Mouse (Mus musculus): ENCODE results near the gene Hilpda. TPM values are rescaled to one million over a fixed set of nuclear protein-coding genes. Genes with fewer than 3 reads are reported as not detected.

The Hilpda gene
- total and polyA plus RNA-seq, 3 experiments, result 16.3 to 36.0 (median 31.1) TPM

DNA sequence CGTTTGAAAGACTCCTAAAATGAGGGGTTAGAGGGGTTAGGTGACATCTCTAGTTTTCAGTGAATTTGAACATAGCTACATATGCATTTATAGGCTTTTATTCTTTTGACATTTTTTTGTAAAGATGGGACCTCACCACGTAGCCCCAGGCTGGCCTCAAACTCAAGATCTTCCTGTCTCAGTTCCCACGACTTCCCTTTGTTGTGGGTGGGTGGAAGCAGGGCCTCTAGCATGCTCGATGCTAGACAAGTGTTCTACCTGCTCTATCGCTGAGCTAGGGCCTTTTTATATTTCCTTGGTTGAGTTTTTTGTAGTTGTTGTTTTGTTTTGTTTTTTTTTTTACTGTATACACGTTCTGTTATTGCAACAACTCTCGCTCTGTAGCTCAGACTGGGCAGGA is 14.6 kb downstream of the Hilpda start:
- Histone ChIP-seq H3K27me3 (ENCODE audit: insufficient read depth, low read length) (peaks cover 18% of the 10 kb centered on the region), H3K4me1 (ENCODE audit: insufficient read depth, low read depth, low read length) (no peaks in the 10 kb centered on the region), H3K4me3 (ENCODE audit: low read depth, low read length) (no peak overlapping the region), H3K9me3 (replicated peaks) (no peaks in the 10 kb centered on the region), H3K36me3 (replicated peaks) (no peaks in the 10 kb centered on the region)
- DNase-seq (ENCODE audit: low spot score), result no peak
- ATAC-seq (ENCODE audit: extremely low read depth, insufficient number of reproducible peaks, low FRiP score, poor library complexity, severe bottlenecking), result no peak
- TF ChIP-seq TAL1 (conservative IDR thresholded peaks at IDR 0.05; ENCODE audit: low read depth, low read length) (no peak), GATA1 (IDR thresholded peaks at IDR 0.05; ENCODE audit: borderline replicate concordance, low read length) (no peak), POLR2AphosphoS5 (IDR thresholded peaks at IDR 0.05; ENCODE audit: insufficient replicate concordance, low read depth, low read length) (no peak), GATA2 (IDR thresholded peaks at IDR 0.05; ENCODE audit: borderline replicate concordance, low read depth, low read length) (no peak), CTCF (IDR thresholded peaks at IDR 0.05; ENCODE audit: low read depth, low read length) (no peak)

DNA sequence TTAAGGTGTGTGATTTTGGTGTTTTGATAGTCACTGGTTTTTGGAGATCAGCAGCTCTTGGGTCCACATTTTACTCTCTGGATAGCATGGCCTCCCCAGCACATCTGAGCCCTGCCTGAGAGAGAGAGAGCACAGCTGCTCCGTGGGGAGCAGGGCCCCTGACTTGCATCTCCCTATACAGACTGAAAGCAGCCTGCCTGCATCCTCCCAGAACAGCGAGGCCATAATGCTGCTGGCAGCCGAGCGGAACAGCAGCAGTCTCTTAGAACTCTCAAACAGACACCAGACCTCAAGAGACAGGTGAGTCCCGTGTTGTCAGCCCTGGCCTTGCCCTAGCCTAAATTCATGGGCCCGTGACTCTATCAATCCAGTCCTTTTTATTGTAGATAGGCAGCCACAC is 15.2 kb downstream of the Hilpda start:
- no peak for TF ChIP-seq CTCF (IDR thresholded peaks at IDR 0.05; ENCODE audit: low read depth, low read length)
- TF ChIP-seq GATA2 (IDR thresholded peaks at IDR 0.05; ENCODE audit: borderline replicate concordance, low read depth, low read length), result no peak
- TF ChIP-seq TAL1 (conservative IDR thresholded peaks at IDR 0.05; ENCODE audit: low read depth, low read length), result no peak
- no peak for TF ChIP-seq GATA1 (IDR thresholded peaks at IDR 0.05; ENCODE audit: borderline replicate concordance, low read length)
- no peak for TF ChIP-seq POLR2AphosphoS5 (IDR thresholded peaks at IDR 0.05; ENCODE audit: insufficient replicate concordance, low read depth, low read length)
- Histone ChIP-seq H3K4me1 (ENCODE audit: insufficient read depth, low read depth, low read length) (no peaks in the 10 kb centered on the region), H3K9me3 (replicated peaks) (no peaks in the 10 kb centered on the region), H3K36me3 (replicated peaks) (no peaks in the 10 kb centered on the region), H3K4me3 (ENCODE audit: low read depth, low read length) (no peak overlapping the region), H3K27me3 (ENCODE audit: insufficient read depth, low read length) (peaks cover 18% of the 10 kb centered on the region)
- DNase-seq (ENCODE audit: low spot score), result no peak
- ATAC-seq (ENCODE audit: extremely low read depth, insufficient number of reproducible peaks, low FRiP score, poor library complexity, severe bottlenecking), result no peak

DNA sequence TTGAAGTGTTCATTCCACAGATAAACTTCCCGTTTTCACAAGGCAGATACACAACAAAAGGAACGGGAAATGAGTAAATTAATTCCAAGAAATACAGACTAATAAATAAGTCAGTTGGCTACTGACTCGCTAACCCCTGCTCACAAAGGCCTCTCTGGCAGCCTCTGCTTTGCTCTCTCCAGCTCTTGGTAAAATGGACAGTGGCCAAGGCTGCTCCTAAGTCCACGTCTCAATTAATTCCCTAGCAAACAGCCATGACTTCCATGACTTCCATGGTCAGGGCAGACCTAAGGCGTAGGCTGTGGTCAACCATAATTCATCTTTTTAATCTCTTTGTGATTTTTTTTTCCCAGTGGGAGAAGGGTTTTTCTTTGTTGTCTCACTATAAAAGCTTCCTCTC is 15.7 kb downstream of the Hilpda start:
- DNase-seq (ENCODE audit: low spot score) (no peak), ATAC-seq (ENCODE audit: extremely low read depth, insufficient number of reproducible peaks, low FRiP score, poor library complexity, severe bottlenecking) (no peak)
- no peaks in the 10 kb centered on the region for H3K4me1 ChIP-seq (ENCODE audit: insufficient read depth, low read depth, low read length)
- TF ChIP-seq POLR2AphosphoS5 (IDR thresholded peaks at IDR 0.05; ENCODE audit: insufficient replicate concordance, low read depth, low read length) (no peak), GATA2 (IDR thresholded peaks at IDR 0.05; ENCODE audit: borderline replicate concordance, low read depth, low read length) (no peak), CTCF (IDR thresholded peaks at IDR 0.05; ENCODE audit: low read depth, low read length) (no peak), GATA1 (IDR thresholded peaks at IDR 0.05; ENCODE audit: borderline replicate concordance, low read length) (no peak), TAL1 (conservative IDR thresholded peaks at IDR 0.05; ENCODE audit: low read depth, low read length) (no peak)
- no peaks in the 10 kb centered on the region for H3K36me3 ChIP-seq (replicated peaks)
- H3K27me3 ChIP-seq (ENCODE audit: insufficient read depth, low read length), result peaks cover 14% of the 10 kb centered on the region
- H3K4me3 ChIP-seq (ENCODE audit: low read depth, low read length), result no peak overlapping the region
- H3K9me3 ChIP-seq (replicated peaks), result no peaks in the 10 kb centered on the region

GRCm38 (mm10) chr6:29288651-29289050 is 16.4 kb downstream of the Hilpda start:
- ATAC-seq (ENCODE audit: extremely low read depth, insufficient number of reproducible peaks, low FRiP score, poor library complexity, severe bottlenecking) (no peak), DNase-seq (ENCODE audit: low spot score) (no peak)
- H3K27me3 ChIP-seq (ENCODE audit: insufficient read depth, low read length), result peaks cover 10% of the 10 kb centered on the region
- no peaks in the 10 kb centered on the region for H3K4me1 ChIP-seq (ENCODE audit: insufficient read depth, low read depth, low read length)
- no peaks in the 10 kb centered on the region for H3K36me3 ChIP-seq (replicated peaks)
- H3K4me3 ChIP-seq (ENCODE audit: low read depth, low read length), result no peak overlapping the region
- H3K9me3 ChIP-seq (replicated peaks), result no peaks in the 10 kb centered on the region
- TF ChIP-seq GATA2 (IDR thresholded peaks at IDR 0.05; ENCODE audit: borderline replicate concordance, low read depth, low read length), result no peak
- no peak for TF ChIP-seq GATA1 (IDR thresholded peaks at IDR 0.05; ENCODE audit: borderline replicate concordance, low read length)
- no peak for TF ChIP-seq CTCF (IDR thresholded peaks at IDR 0.05; ENCODE audit: low read depth, low read length)
- TF ChIP-seq POLR2AphosphoS5 (IDR thresholded peaks at IDR 0.05; ENCODE audit: insufficient replicate concordance, low read depth, low read length), result no peak
- TF ChIP-seq TAL1 (conservative IDR thresholded peaks at IDR 0.05; ENCODE audit: low read depth, low read length), result no peak

- H3K4me1 ChIP-seq (ENCODE audit: insufficient read depth, low read depth, low read length), result no peaks in the 10 kb centered on the region
- no peak for TF ChIP-seq GATA1 (IDR thresholded peaks at IDR 0.05; ENCODE audit: borderline replicate concordance, low read length)
- no peak for TF ChIP-seq POLR2AphosphoS5 (IDR thresholded peaks at IDR 0.05; ENCODE audit: insufficient replicate concordance, low read depth, low read length)
- TF ChIP-seq TAL1 (conservative IDR thresholded peaks at IDR 0.05; ENCODE audit: low read depth, low read length), result no peak
- no peak for TF ChIP-seq CTCF (IDR thresholded peaks at IDR 0.05; ENCODE audit: low read depth, low read length)
- no peak for TF ChIP-seq GATA2 (IDR thresholded peaks at IDR 0.05; ENCODE audit: borderline replicate concordance, low read depth, low read length)
- no peaks in the 10 kb centered on the region for H3K36me3 ChIP-seq (replicated peaks)
- no peak overlapping the region for H3K4me3 ChIP-seq (ENCODE audit: low read depth, low read length)
- H3K27me3 ChIP-seq (ENCODE audit: insufficient read depth, low read length), result peaks cover 11% of the 10 kb centered on the region
- ATAC-seq (ENCODE audit: extremely low read depth, insufficient number of reproducible peaks, low FRiP score, poor library complexity, severe bottlenecking), result no peak
- DNase-seq (ENCODE audit: low spot score), result no peak
- no peaks in the 10 kb centered on the region for H3K9me3 ChIP-seq (replicated peaks)
Observed at GRCm38 (mm10) chr6:29299112-29299511, 26.8 kb downstream of the Hilpda start.

DNA sequence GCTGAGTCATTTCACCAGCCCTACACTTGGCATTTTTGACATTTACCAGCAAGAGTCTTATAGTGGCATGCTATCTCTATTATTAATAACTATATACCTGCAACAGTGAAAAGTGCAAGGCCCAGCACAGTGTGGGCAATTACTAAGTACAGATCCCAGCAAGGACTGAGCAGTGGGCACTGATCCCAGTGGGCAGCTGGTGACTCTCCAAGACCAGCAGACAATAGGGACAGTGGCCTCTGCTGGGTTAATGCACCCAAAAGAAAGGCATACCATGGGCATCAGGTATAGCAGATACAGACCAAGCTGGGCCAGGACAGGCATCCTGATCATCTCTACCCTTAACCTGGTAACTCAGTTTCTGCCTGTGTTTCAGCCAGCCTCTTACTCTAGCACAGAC is 31.0 kb downstream of the Hilpda start:
- TF ChIP-seq GATA2 (IDR thresholded peaks at IDR 0.05; ENCODE audit: borderline replicate concordance, low read depth, low read length) (no peak), GATA1 (IDR thresholded peaks at IDR 0.05; ENCODE audit: borderline replicate concordance, low read length) (no peak), POLR2AphosphoS5 (IDR thresholded peaks at IDR 0.05; ENCODE audit: insufficient replicate concordance, low read depth, low read length) (no peak), TAL1 (conservative IDR thresholded peaks at IDR 0.05; ENCODE audit: low read depth, low read length) (no peak), CTCF (IDR thresholded peaks at IDR 0.05; ENCODE audit: low read depth, low read length) (no peak)

More for the DNA sequence above, 31.0 kb downstream of the Hilpda start:
- H3K9me3 ChIP-seq (replicated peaks), result no peaks in the 10 kb centered on the region
- H3K4me3 ChIP-seq (ENCODE audit: low read depth, low read length), result no peak overlapping the region
- DNase-seq (ENCODE audit: low spot score), result no peak
- no peak for ATAC-seq (ENCODE audit: extremely low read depth, insufficient number of reproducible peaks, low FRiP score, poor library complexity, severe bottlenecking)
- H3K27me3 ChIP-seq (ENCODE audit: insufficient read depth, low read length), result peaks cover 17% of the 10 kb centered on the region
- H3K4me1 ChIP-seq (ENCODE audit: insufficient read depth, low read depth, low read length), result no peaks in the 10 kb centered on the region
- H3K36me3 ChIP-seq (replicated peaks), result no peaks in the 10 kb centered on the region

Data from G1E (cell line).